Mouse (Mus musculus): ENCODE measurements at regions not wholly inside any gene's neighbourhood (a gene's known extent, or its start where the extent isn't known, plus 50 kb on each side); places are given as distances from the start of the nearest gene placed in this dataset.

DNA sequence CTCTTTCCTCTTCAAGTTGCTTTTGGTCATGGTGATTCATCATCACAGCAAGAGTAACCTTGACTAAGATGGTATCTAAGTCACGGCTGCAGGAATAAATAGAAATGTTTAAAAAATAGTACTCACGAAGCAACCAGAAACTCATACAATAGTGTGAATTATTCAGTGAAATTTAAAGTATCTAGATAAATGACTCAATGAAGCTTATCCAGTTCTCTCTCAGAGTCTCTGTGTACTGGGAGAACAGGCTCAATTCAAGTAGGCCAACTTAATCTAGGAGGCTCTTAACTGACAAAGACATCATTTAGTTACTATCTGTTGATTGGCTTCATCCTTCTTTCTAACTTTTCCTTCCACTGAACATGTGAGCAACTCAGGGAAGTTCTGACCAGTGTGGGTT lies 175.5 kb upstream of the Pcdh15 start:
- no peaks in the 10 kb centered on the region for H3K36me3 ChIP-seq (ENCODE audit: control insufficient read depth, insufficient read depth, low read length)
- H3K4me2 ChIP-seq (replicated peaks; ENCODE audit: low read depth): no peak overlapping the region
- H3K27me3 ChIP-seq (ENCODE audit: control insufficient read depth, insufficient read depth, low read length): no peaks in the 10 kb centered on the region
- no peak overlapping the region for H3K27ac ChIP-seq (replicated peaks)
- H3K4me3 ChIP-seq (ENCODE audit: low read depth, low read length): no peak overlapping the region
- ATAC-seq (ENCODE audit: low FRiP score, low TSS enrichment): no peak
- no peak overlapping the region for H3K9ac ChIP-seq (ENCODE audit: low read length)
- DNase-seq (ENCODE audit: low spot score): no peak
- no peak for TF ChIP-seq CTCF (IDR thresholded peaks at IDR 0.05; ENCODE audit: low read depth)
- TF ChIP-seq EP300 (optimal IDR thresholded peaks at IDR 0.05): no peak
- H3K9me3 ChIP-seq (ENCODE audit: control insufficient read depth, low read length): no peaks in the 10 kb centered on the region
- WGBS: 71% methylated on average over 2 of the region's 2 CpGs
- no peaks in the 10 kb centered on the region for H3K4me1 ChIP-seq (replicated peaks; ENCODE audit: control insufficient read depth, insufficient read depth)

DNA sequence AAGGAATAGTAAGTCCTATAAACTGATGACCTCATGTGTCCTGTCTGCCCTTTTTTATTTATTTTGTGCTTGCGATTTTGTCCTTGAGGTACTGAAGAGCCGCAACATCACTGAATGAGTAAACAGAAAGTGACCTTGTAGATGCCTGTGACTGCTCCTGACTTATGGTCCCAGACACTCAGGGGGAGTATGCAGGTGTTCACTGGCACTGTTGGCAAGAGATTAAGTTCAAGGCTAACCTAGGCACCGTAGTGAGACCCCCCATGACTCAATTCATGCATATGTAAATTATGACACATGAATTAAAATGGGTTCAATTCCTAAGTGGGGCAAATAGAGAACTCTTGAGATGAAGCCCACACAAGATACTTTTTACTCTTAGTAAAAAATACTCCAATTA lies 142.2 kb upstream of the Pcdh15 start:
- DNase-seq (ENCODE audit: low spot score): no peak
- no peak overlapping the region for H3K9ac ChIP-seq (ENCODE audit: low read length)
- H3K27ac ChIP-seq (replicated peaks): no peak overlapping the region
- ATAC-seq (ENCODE audit: low FRiP score, low TSS enrichment): no peak
- WGBS: 59% methylated on average over 3 of the region's 3 CpGs
- H3K4me1 ChIP-seq (replicated peaks; ENCODE audit: control insufficient read depth, insufficient read depth): no peaks in the 10 kb centered on the region
- no peaks in the 10 kb centered on the region for H3K9me3 ChIP-seq (ENCODE audit: control insufficient read depth, low read length)
- TF ChIP-seq CTCF (IDR thresholded peaks at IDR 0.05; ENCODE audit: low read depth) (no peak), EP300 (optimal IDR thresholded peaks at IDR 0.05) (no peak)
- H3K36me3 ChIP-seq (ENCODE audit: control insufficient read depth, insufficient read depth, low read length): no peaks in the 10 kb centered on the region
- H3K4me2 ChIP-seq (replicated peaks; ENCODE audit: low read depth): no peak overlapping the region
- H3K27me3 ChIP-seq (ENCODE audit: control insufficient read depth, insufficient read depth, low read length): no peaks in the 10 kb centered on the region
- no peak overlapping the region for H3K4me3 ChIP-seq (ENCODE audit: low read depth, low read length)

DNA sequence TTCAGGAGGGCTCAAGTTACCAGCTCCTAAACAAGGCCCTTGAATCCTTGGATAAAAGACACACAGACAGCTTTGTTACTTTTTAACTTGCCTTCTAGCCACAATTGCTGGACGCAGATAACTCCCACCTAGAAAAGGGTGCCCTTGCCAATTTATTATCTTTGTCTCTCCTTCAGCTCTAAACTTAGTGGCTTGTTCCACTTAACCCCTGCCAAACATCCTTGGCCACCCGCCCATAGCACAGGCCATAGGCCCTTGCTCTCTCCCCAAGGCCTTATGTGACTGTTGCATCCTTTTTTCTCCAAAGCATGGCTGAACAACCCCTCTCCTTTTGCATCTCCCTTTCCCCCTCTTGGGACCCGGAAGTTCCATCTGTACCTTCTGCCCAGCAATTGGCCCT lies 139.1 kb upstream of the Pcdh15 start:
- 57% methylated on average over 3 of the region's 3 CpGs for WGBS
- Histone ChIP-seq H3K4me3 (ENCODE audit: low read depth, low read length) (no peak overlapping the region), H3K4me2 (replicated peaks; ENCODE audit: low read depth) (no peak overlapping the region), H3K27me3 (ENCODE audit: control insufficient read depth, insufficient read depth, low read length) (no peaks in the 10 kb centered on the region), H3K27ac (replicated peaks) (no peak overlapping the region), H3K9ac (ENCODE audit: low read length) (no peak overlapping the region), H3K4me1 (replicated peaks; ENCODE audit: control insufficient read depth, insufficient read depth) (no peaks in the 10 kb centered on the region), H3K9me3 (ENCODE audit: control insufficient read depth, low read length) (no peaks in the 10 kb centered on the region), H3K36me3 (ENCODE audit: control insufficient read depth, insufficient read depth, low read length) (no peaks in the 10 kb centered on the region)
- DNase-seq (ENCODE audit: low spot score): no peak
- no peak for TF ChIP-seq EP300 (optimal IDR thresholded peaks at IDR 0.05)
- TF ChIP-seq CTCF (IDR thresholded peaks at IDR 0.05; ENCODE audit: low read depth): no peak
- ATAC-seq (ENCODE audit: low FRiP score, low TSS enrichment): no peak

DNA sequence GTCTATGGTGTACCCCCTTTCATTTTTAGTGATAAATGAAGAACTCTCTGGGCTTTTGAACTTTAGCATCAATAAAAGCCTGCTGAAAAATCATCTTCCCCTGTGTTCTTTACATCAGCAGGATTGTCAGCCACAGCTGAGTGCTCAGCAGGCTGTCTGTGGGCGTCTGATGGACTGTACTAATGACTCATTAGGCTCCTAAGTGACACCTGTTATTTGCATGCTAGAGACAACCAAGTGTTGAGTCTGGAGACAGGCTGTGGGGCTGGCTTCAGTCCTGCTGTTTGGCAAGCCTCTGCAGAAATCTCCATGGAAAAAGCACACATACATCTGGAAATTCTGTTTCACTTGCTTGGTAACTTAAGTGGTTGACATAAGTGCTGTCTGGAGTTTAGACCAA lies 117.8 kb upstream of the Pcdh15 start:
- no peaks in the 10 kb centered on the region for H3K9me3 ChIP-seq (ENCODE audit: control insufficient read depth, low read length)
- DNase-seq (ENCODE audit: low spot score) (no peak), ATAC-seq (ENCODE audit: low FRiP score, low TSS enrichment) (no peak)
- no peak overlapping the region for H3K9ac ChIP-seq (ENCODE audit: low read length)
- no peaks in the 10 kb centered on the region for H3K27me3 ChIP-seq (ENCODE audit: control insufficient read depth, insufficient read depth, low read length)
- H3K4me1 ChIP-seq (replicated peaks; ENCODE audit: control insufficient read depth, insufficient read depth): no peaks in the 10 kb centered on the region
- no peak overlapping the region for H3K4me2 ChIP-seq (replicated peaks; ENCODE audit: low read depth)
- TF ChIP-seq EP300 (optimal IDR thresholded peaks at IDR 0.05): no peak
- no peak for TF ChIP-seq CTCF (IDR thresholded peaks at IDR 0.05; ENCODE audit: low read depth)
- no peak overlapping the region for H3K4me3 ChIP-seq (ENCODE audit: low read depth, low read length)
- no peaks in the 10 kb centered on the region for H3K36me3 ChIP-seq (ENCODE audit: control insufficient read depth, insufficient read depth, low read length)
- 13% methylated on average over 1 of the region's 1 CpGs for WGBS
- no peak overlapping the region for H3K27ac ChIP-seq (replicated peaks)

DNA sequence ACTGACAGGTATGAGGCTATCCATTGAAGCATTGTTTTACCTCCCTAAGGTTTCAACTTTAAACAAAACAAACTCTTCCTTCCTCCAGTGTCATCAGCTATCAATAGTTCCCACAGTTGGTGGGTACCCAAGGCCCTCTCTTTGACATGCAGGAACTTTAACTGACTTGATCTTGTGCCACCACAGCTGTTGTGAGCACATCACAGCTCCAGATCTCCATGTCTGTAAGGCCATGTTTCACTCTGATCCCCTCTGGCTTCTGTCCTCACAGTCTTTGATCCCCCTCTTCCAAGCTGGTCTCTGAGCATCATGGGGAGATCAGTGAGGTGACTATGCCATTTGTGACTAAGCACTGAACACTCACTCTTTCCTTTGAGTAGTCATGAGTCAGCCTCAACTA lies 110.8 kb upstream of the Pcdh15 start:
- H3K4me2 ChIP-seq (replicated peaks; ENCODE audit: low read depth): no peak overlapping the region
- no peak overlapping the region for H3K27ac ChIP-seq (replicated peaks)
- ATAC-seq (ENCODE audit: low FRiP score, low TSS enrichment) (no peak), DNase-seq (ENCODE audit: low spot score) (no peak)
- H3K4me1 ChIP-seq (replicated peaks; ENCODE audit: control insufficient read depth, insufficient read depth): no peaks in the 10 kb centered on the region
- H3K9me3 ChIP-seq (ENCODE audit: control insufficient read depth, low read length): no peaks in the 10 kb centered on the region
- no peaks in the 10 kb centered on the region for H3K36me3 ChIP-seq (ENCODE audit: control insufficient read depth, insufficient read depth, low read length)
- no peaks in the 10 kb centered on the region for H3K27me3 ChIP-seq (ENCODE audit: control insufficient read depth, insufficient read depth, low read length)
- TF ChIP-seq EP300 (optimal IDR thresholded peaks at IDR 0.05): no peak
- no peak for TF ChIP-seq CTCF (IDR thresholded peaks at IDR 0.05; ENCODE audit: low read depth)
- no peak overlapping the region for H3K9ac ChIP-seq (ENCODE audit: low read length)
- H3K4me3 ChIP-seq (ENCODE audit: low read depth, low read length): no peak overlapping the region

DNA sequence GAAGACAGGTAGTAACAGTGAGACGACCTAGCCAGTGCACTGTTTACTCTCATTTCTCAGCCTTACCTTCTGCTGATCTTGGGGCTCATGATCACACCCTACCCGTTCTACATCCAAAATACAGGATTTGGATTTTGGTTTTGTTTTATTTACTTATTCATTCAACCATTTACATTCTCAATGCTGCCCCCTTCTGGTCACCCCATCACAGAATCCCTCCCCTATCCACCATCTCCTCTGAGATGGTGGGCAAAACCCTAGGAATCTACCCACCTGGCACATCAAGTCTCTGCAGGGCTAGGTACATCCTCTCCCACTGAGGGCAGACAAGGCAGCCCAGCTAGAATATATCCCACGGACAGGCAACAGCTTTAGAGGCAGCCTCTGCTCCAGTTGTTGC lies 88.2 kb upstream of the Pcdh15 start:
- Histone ChIP-seq H3K27me3 (ENCODE audit: control insufficient read depth, insufficient read depth, low read length) (no peaks in the 10 kb centered on the region), H3K4me2 (replicated peaks; ENCODE audit: low read depth) (no peak overlapping the region), H3K27ac (replicated peaks) (no peak overlapping the region), H3K9me3 (ENCODE audit: control insufficient read depth, low read length) (no peaks in the 10 kb centered on the region), H3K36me3 (ENCODE audit: control insufficient read depth, insufficient read depth, low read length) (no peaks in the 10 kb centered on the region), H3K4me1 (replicated peaks; ENCODE audit: control insufficient read depth, insufficient read depth) (no peaks in the 10 kb centered on the region), H3K9ac (ENCODE audit: low read length) (no peak overlapping the region), H3K4me3 (ENCODE audit: low read depth, low read length) (no peak overlapping the region)
- ATAC-seq (ENCODE audit: low FRiP score, low TSS enrichment): no peak
- WGBS: 59% methylated on average over 3 of the region's 3 CpGs
- DNase-seq (ENCODE audit: low spot score): no peak
- TF ChIP-seq EP300 (optimal IDR thresholded peaks at IDR 0.05) (no peak), CTCF (IDR thresholded peaks at IDR 0.05; ENCODE audit: low read depth) (0 out of 2 replicates have a peak, but pooled peaks have one; percentile 25)
